Mouse (Mus musculus) urinary bladder, postnatal 0 days (tissue): Measurements from ENCODE around the gene Grsf1. TPM values are rescaled to one million over a fixed set of nuclear protein-coding genes. Genes with fewer than 3 reads are reported as not detected.

ENCODE experiments used
- polyA plus RNA-seq: library from polyadenylated mRNA; unstranded; fragments of >200 nt; fragmentation: Nextera tagmentation; extraction: Ambion mirVana; gene quantifications from 2 replicates; pipeline ENCODE4 v1.2.1, GENCODE M21; 2015

Grsf1 gene
- 29.4 and 33.3 TPM in 2 replicates for polyA plus RNA-seq

DNA sequence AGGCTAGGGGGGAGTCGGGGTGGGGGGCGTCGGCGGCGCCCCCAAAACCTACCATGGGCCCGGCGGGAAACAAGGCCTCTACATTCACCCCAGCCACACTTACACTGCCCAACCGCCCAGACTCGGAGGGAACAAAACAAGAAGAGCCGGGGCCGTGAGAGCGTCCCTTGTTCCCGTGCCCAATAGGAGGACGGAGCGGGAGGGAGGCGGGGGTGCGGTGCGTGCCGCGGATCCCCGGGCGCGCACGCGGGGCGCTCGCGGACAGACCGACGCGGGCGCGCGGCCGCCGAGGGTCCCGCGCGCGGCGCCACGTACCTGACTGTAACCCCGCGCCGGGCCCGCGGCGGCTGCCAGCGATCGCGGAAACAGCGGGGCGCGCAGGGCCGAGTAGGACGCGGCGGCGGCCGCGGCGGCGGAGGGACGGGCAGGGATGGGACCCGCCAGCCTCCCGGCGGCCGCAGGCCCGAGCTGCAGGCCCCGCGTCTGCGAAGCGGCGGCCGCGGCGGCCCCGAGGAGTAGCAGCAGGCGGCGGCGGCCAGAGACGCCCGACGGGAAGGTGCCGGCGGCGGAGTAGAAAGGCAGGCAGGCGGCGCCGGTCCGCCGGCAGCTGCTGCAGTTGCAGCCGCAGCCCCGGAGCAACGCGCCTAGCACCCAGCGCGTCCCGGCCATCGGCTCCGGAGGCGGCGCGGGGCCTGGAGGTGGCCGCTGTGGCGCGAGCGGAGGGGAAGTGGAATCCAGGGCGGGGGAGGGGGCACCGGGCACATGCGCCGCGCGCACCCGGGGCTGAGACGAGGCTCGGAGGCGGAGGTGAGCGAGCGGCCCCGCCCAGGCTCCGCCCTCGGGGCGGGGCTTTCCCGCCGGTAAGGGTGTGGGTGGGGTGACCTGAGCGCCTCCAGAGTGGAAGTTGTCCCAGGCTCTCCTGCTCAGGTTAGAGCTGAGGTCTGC, at the start of gene Grsf1:
TSS of gene Grsf1 (minus strand) at position 729 of the 945 bp plus-strand sequence.

DNA sequence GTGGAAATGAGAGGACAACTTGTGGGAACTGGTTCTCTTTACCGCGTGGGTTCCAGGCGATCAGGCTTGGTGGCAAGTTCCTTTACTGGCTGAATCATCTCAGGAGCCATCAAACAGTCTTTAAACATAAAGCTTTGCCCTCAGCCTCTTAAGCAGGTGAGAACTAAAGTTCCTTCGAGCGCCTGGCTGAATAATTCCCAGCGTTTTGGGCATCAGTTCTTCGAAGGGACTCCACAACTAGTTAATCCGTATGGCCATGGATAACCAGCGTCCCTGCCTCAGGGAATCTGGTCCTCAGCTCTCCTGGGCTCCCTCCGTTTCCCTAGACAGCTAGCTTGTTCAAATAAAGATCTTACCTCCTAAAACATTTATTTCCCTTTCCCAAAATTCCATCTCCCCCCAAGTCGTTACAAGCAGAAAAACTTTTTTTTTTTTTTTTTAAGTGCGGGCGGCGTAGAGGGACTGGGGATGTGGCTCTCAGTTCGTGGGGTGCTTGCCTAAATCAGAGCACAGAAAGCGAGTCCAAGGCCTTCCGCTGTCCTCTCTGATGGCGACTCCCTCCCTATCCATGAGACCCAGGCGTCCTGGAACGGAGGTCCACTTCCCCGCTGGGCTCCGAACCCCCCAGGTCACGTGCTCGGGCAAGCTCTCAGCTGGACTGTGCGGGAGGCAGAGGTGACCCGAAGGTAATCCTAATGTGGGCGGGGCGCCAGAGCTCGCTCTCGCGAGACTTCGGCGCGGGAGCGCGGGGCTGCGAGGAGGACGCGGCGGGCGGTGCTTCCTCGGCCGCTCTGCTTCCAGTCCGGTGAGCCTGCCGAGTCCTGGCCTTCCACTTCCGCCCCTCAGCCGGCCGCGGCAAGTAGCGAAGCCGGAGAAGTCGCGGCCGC, 44.4 kb upstream of the Grsf1 start, which contains the start of gene Mob1b:
TSS of gene Mob1b (plus strand) at position 740 of the 887 bp plus-strand sequence.

Other genes with a start within 250 kb of the Grsf1 start
- not detected in 2 replicates for gene Ambn, start 220.2 kb downstream of the Grsf1 start, polyA plus RNA-seq
- gene Enam, start 188.2 kb downstream of the Grsf1 start, polyA plus RNA-seq = not detected in 2 replicates
- 0.12 and 0.15 TPM in 2 replicates for gene Jchain, start 148.3 kb downstream of the Grsf1 start, polyA plus RNA-seq
- gene Utp3, start 121.7 kb downstream of the Grsf1 start, polyA plus RNA-seq = 43.9 and 51.2 TPM in 2 replicates
- gene Rufy3, start 111.1 kb downstream of the Grsf1 start, polyA plus RNA-seq = 8.7 and 10.8 TPM in 2 replicates
- 7.6 and 9.0 TPM in 2 replicates for gene Mob1b, start 44.7 kb upstream of the Grsf1 start, polyA plus RNA-seq
- 7.7 and 12.6 TPM in 2 replicates for gene Dck, start 88.8 kb upstream of the Grsf1 start, polyA plus RNA-seq
- 1.2 and 1.4 TPM in 2 replicates for gene Slc4a4, start 210.6 kb upstream of the Grsf1 start, polyA plus RNA-seq